Mouse (Mus musculus) forebrain, postnatal 0 days (tissue): Measurements from ENCODE around the gene Abr. TPM values are rescaled to one million over a fixed set of nuclear protein-coding genes. Genes with fewer than 3 reads are reported as not detected.

ENCODE experiments used
- ATAC-seq: fragments of 200-750 bp; cut with Nextera tagmentation; 2 replicates; pipeline ENCODE4 v1.8.0; 2017; ENCODE audit warnings: mild to moderate bottlenecking, moderate library complexity
- DNase-seq: peaks from one replicate; pipeline ENCODE4 v3.0.0-alpha.2; 2015
- H3K27ac ChIP-seq: fragments of 300-500 bp; sonication (generic); 2 replicates; pipeline ENCODE4 v1.5.1; 2014; ENCODE audit warnings: low read depth, mild to moderate bottlenecking, antibody characterized with exemption, low read length, moderate library complexity, mixed read lengths
- H3K27me3 ChIP-seq: fragments of 300-500 bp; sonication (generic); 2 replicates; pipeline ENCODE4 v1.6.1; 2014; ENCODE audit warnings: mild to moderate bottlenecking, low read length, mixed read lengths; ENCODE audit not compliant: insufficient read depth
- H3K36me3 ChIP-seq: fragments of 300-500 bp; sonication (generic); 2 replicates; pipeline ENCODE4 v1.6.1; 2014; ENCODE audit warnings: mild to moderate bottlenecking, moderate library complexity; ENCODE audit not compliant: insufficient read depth
- H3K4me1 ChIP-seq: fragments of 300-500 bp; sonication (generic); 2 replicates; pipeline ENCODE4 v1.6.1; 2014; ENCODE audit warnings: antibody characterized with exemption; ENCODE audit not compliant: insufficient read depth
- H3K4me2 ChIP-seq: fragments of 300-500 bp; sonication (generic); 2 replicates; pipeline ENCODE4 v1.6.1; 2014; ENCODE audit warnings: low read depth, mild to moderate bottlenecking, moderate library complexity
- H3K4me3 ChIP-seq: fragments of 300-500 bp; sonication (generic); 2 replicates; pipeline ENCODE4 v1.5.1; 2014; ENCODE audit warnings: low read depth, low read length, mixed read lengths
- H3K9ac ChIP-seq: fragments of 300-500 bp; sonication (generic); 2 replicates; pipeline ENCODE4 v1.6.1; 2014; ENCODE audit warnings: mild to moderate bottlenecking
- H3K9me3 ChIP-seq: fragments of 300-500 bp; sonication (generic); 2 replicates; pipeline ENCODE4 v1.6.1; 2016; ENCODE audit warnings: low read length
- CTCF ChIP-seq: sonication (generic); IDR thresholded peaks from 2 replicates; pipeline ENCODE4 v1.5.1; 2016; ENCODE audit warnings: antibody characterized with exemption, control low read depth, low read depth
- WGBS: fragments of 180-500 bp; shearing (Covaris S2); extraction: QIAGEN DNeasy Blood & Tissue Kit; methylation state at CpG from one replicate; pipeline ENCODE4 v1.1.7; 2014; 5-methylcytosine and 5-hydroxymethylcytosine counted together
- polyA plus RNA-seq: library from polyadenylated mRNA; unstranded; fragments of >200 nt; fragmentation: Nextera tagmentation; extraction: Ambion mirVana; gene quantifications from 2 replicates; pipeline ENCODE4 v1.2.1, GENCODE M21; 2015
- total RNA-seq: library from RNA; depleted of rRNA; stranded (reverse); fragments of >200 nt; gene quantifications from 2 replicates; pipeline ENCODE4 v1.2.3, GENCODE M21; 2014

Gene Abr
- total and polyA plus RNA-seq, 2 experiments from 2014 or later: 110 to 262 TPM

DNA sequence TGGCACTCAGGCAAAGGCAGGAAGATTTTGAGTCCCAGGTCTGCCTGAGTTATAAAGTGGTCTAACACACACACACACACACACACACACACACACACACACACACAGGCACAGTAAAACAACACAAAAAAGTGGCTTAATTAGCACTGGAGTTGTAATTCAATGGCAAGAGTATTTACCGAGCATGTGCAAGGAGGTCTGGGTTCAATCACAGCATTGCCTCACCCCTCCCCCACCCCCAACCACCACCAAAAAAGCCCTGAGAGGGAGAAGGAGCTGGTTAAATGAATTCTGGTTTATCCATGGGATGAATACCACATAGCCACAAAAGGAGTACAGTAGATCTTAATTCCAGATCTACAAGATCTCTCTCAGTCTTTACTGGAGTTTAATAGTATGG lies 122.1 kb downstream of the Abr start:
- no peak for TF ChIP-seq CTCF
- H3K9ac ChIP-seq: no peak overlapping the region
- H3K9me3 ChIP-seq: no peaks in the 10 kb centered on the region
- 17% methylated on average over 1 of the region's 1 CpGs for WGBS
- DNase-seq (no peak), ATAC-seq (no peak)
- no peaks in the 10 kb centered on the region for H3K36me3 ChIP-seq
- no peak overlapping the region for H3K4me3 ChIP-seq
- H3K4me2 ChIP-seq: no peak overlapping the region
- no peak overlapping the region for H3K27ac ChIP-seq
- no peaks in the 10 kb centered on the region for H3K4me1 ChIP-seq
- no peaks in the 10 kb centered on the region for H3K27me3 ChIP-seq

DNA sequence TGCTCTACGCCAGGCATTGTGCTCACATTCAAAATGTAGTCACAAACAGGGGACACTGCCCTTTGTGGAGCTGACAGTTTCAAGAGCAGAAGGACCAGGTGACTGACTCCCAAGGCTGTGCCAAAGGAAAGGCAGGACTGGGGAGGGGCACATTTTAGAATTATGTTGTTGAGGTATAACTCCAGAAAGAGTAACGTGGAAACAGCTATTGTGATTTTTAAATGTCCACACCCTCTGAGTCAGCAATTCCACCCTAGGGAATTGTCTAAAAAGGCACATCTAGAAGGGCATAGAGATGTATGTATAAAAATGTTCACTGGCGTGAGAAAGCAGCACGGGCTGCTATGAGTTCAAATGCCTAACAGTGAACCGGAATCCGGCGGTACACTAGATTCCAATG lies 122.5 kb downstream of the Abr start:
- no peak overlapping the region for H3K4me3 ChIP-seq

DNA sequence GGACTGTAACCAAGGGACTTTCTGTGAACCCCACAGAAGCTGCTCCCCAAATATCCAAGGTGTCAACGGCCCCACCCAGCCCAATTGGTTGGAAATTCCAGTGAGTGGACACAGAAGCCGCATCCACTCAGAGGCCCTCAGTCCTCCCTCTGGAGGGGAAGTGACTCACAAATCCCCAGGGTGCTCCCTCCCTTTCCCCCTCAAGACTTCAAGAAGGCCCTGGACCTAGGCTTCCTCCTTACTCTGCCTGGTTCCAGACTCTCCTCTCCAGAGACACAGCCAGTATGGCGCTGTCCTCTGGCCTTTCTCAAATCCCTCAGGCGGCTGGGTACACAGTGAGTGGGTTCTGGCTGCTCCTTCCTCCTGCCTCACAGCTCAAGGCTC lies 124.4 kb downstream of the Abr start:
- DNase-seq (no peak), ATAC-seq (no peak)
- no peak overlapping the region for H3K9ac ChIP-seq
- H3K4me1 ChIP-seq: peaks cover 15% of the 10 kb centered on the region
- TF ChIP-seq CTCF: no peak
- no peak overlapping the region for H3K4me3 ChIP-seq
- no peaks in the 10 kb centered on the region for H3K27me3 ChIP-seq
- no peak overlapping the region for H3K27ac ChIP-seq
- 90% methylated on average over 4 of the region's 4 CpGs for WGBS
- H3K36me3 ChIP-seq: no peaks in the 10 kb centered on the region
- no peaks in the 10 kb centered on the region for H3K9me3 ChIP-seq
- no peak overlapping the region for H3K4me2 ChIP-seq

More for the DNA sequence above, 122.5 kb downstream of the Abr start:
- no peak for TF ChIP-seq CTCF
- no peak for ATAC-seq
- WGBS: 66% methylated on average over 7 of the region's 7 CpGs
- Histone ChIP-seq H3K27ac (no peak overlapping the region), H3K4me2 (no peak overlapping the region), H3K36me3 (no peaks in the 10 kb centered on the region), H3K4me1 (no peaks in the 10 kb centered on the region), H3K9ac (no peak overlapping the region), H3K9me3 (no peaks in the 10 kb centered on the region), H3K27me3 (no peaks in the 10 kb centered on the region)
- no peak for DNase-seq

DNA sequence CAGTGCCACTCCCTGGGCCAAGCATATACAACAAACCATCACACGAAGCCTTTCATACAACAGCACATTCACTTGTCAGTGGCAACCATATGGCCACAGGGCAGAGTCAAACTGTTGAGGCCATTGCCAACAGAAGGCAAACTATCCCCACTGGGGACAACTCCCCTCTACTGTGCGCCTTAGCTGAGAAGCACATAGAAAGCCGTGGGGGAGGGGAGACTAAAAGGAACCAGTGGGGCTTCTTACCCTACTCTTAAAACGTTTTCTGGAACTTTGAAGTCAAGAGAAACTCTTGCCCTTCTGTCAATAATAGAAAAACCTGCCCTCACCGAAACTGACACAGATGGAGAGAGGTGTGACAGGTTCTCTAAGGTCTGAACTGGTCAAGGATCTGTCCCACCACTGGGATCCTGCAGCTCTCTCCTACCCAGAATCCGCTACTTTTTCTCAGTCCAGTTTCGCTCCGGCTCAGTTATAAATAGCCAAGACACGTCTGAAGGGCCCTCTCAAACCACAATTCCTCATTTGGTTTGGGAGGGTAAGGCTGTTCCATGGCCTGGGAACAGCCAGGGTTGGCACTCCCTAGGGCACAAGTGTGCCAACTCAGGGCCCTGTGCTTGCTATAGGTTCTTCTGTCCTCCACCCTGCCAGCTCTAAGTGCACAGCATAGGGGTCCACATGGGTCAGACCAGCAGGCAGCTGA lies 124.9 kb downstream of the Abr start:
- H3K36me3 ChIP-seq: no peaks in the 10 kb centered on the region
- DNase-seq (no peak), ATAC-seq (no peak)
- no peak overlapping the region for H3K27ac ChIP-seq
- H3K4me3 ChIP-seq: no peak overlapping the region
- H3K4me1 ChIP-seq: peaks cover 20% of the 10 kb centered on the region
- 77% methylated on average over 9 of the region's 9 CpGs for WGBS
- H3K9me3 ChIP-seq: no peaks in the 10 kb centered on the region
- no peak for TF ChIP-seq CTCF
- no peaks in the 10 kb centered on the region for H3K27me3 ChIP-seq
- H3K4me2 ChIP-seq: no peak overlapping the region
- no peak overlapping the region for H3K9ac ChIP-seq

GRCm38 (mm10) chr11:76496086-76496771 lies 125.9 kb downstream of the Abr start:
- DNase-seq (peak; percentile 67), ATAC-seq (peak; percentile 60; the same call in 1 of the 2 replicates)
- 63% methylated on average over 6 of the region's 6 CpGs for WGBS
- no peaks in the 10 kb centered on the region for H3K9me3 ChIP-seq
- H3K36me3 ChIP-seq: no peaks in the 10 kb centered on the region
- TF ChIP-seq CTCF: peak; percentile 72
- H3K4me1 ChIP-seq: peaks cover 30% of the 10 kb centered on the region
- H3K9ac ChIP-seq: no peak overlapping the region
- no peak overlapping the region for H3K4me3 ChIP-seq
- no peak overlapping the region for H3K4me2 ChIP-seq
- no peak overlapping the region for H3K27ac ChIP-seq
- H3K27me3 ChIP-seq: no peaks in the 10 kb centered on the region

GRCm38 (mm10) chr11:76495127-76496028 lies 126.7 kb downstream of the Abr start:
- Histone ChIP-seq H3K4me2 (peak overlapping the region; percentile 95), H3K9ac (peak overlapping the region; percentile 86), H3K36me3 (no peaks in the 10 kb centered on the region), H3K4me1 (peaks cover 38% of the 10 kb centered on the region), H3K27ac (peak overlapping the region; percentile 93), H3K9me3 (no peaks in the 10 kb centered on the region), H3K4me3 (peak overlapping the region; percentile 64), H3K27me3 (no peaks in the 10 kb centered on the region)
- DNase-seq (no peak), ATAC-seq (no peak)
- WGBS: 19% methylated on average over 19 of the region's 19 CpGs
- TF ChIP-seq CTCF: no peak
